Mouse (Mus musculus) heart, adult 2 months (tissue): ENCODE data around the gene P4ha2. TPM values are rescaled to one million over a fixed set of nuclear protein-coding genes. Genes with fewer than 3 reads are reported as not detected.

Experiments used
- DNase-seq, 2 experiments: peaks; one replicate each; pipeline ENCODE4 v3.0.0; 2021
- H3K27ac ChIP-seq: fragments of 200-600 bp; 2 replicates; pipeline ENCODE4 v1.8.1; 2022
- H3K27me3 ChIP-seq: fragments of 200-500 bp; 2 replicates; pipeline ENCODE4 v1.6.1; 2012; ENCODE audit warnings: mild to moderate bottlenecking, low read length, inconsistent platforms, mixed read lengths; ENCODE audit not compliant: control insufficient read depth, insufficient read depth
- H3K36me3 ChIP-seq: fragments of 200-500 bp; 2 replicates; pipeline ENCODE4 v1.6.1; 2012; ENCODE audit warnings: low read length, inconsistent platforms; ENCODE audit not compliant: control insufficient read depth, insufficient read depth
- H3K4me1 ChIP-seq: fragments of 200-500 bp; 2 replicates; pipeline ENCODE4 v1.6.1; 2011; ENCODE audit warnings: low read length; ENCODE audit not compliant: control insufficient read depth, insufficient read depth
- H3K4me3 ChIP-seq: fragments of 200-600 bp; 2 replicates; pipeline ENCODE4 v1.8.1; 2022
- H3K79me2 ChIP-seq: fragments of 200-500 bp; replicated peaks from 2 replicates; pipeline ENCODE4 v1.6.1; 2012; ENCODE audit warnings: mild to moderate bottlenecking, inconsistent platforms, low read length, moderate library complexity, mixed read lengths; ENCODE audit not compliant: control insufficient read depth, insufficient read depth
- H3K9ac ChIP-seq: fragments of 200-500 bp; 2 replicates; pipeline ENCODE4 v1.6.1; 2012; ENCODE audit warnings: low read depth, mild to moderate bottlenecking, control low read depth, inconsistent platforms, low read length, mixed read lengths
- CTCF ChIP-seq: fragments of 200-600 bp; IDR thresholded peaks from 2 replicates; pipeline ENCODE4 v1.8.1; 2022; ENCODE audit warnings: antibody characterized with exemption, mild to moderate bottlenecking, moderate library complexity
- EP300 ChIP-seq: fragments of 200-500 bp; IDR thresholded peaks from 2 replicates; pipeline ENCODE4 v1.6.1; 2011; ENCODE audit warnings: low read depth, low read length, control low read depth; ENCODE audit not compliant: insufficient read depth
- POLR2A ChIP-seq: fragments of 200-500 bp; IDR thresholded peaks from 2 replicates; pipeline ENCODE4 v1.6.1; 2011; ENCODE audit warnings: mild to moderate bottlenecking, low read depth, low read length, control low read depth; ENCODE audit not compliant: insufficient read depth
- WGBS: fragments of 180-500 bp; shearing (Covaris S2); methylation state at CpG from one replicate; pipeline ENCODE4 v1.1.7; 2018; 5-methylcytosine and 5-hydroxymethylcytosine counted together
- intact Hi-C: fragments of 180-260 bp; cut with DNase I; formaldehyde crosslinking; loops from one replicate; pipeline ENCODE4 v1.15.1; 2025
- polyA plus RNA-seq: library from polyadenylated mRNA; depleted of rRNA; stranded (reverse); fragments of >200 nt; gene quantifications from 2 replicates; pipeline ENCODE4 v1.2.3, GENCODE M21; 2012
- total RNA-seq, 2 experiments: library from RNA; stranded (reverse); gene quantifications; 2 replicates each; pipeline ENCODE4 v1.2.3; 2021

Gene P4ha2
- total and polyA plus RNA-seq, 3 experiments, result 37.4 to 63.6 (median 59.9) TPM

- WGBS, result 72% methylated on average over 5 of the region's 5 CpGs
- no peak for DNase-seq
- H3K4me1 ChIP-seq, result no peaks in the 10 kb centered on the region; the same call in 1 of the 2 replicates
- intact Hi-C loops, result loop anchor here (2.0 kb wide), 1 partner anchor 155 kb away; no protein-coding TSS in a partner anchor
- TF ChIP-seq CTCF (no peak), EP300 (no peak), POLR2A (no peak)
- H3K36me3 ChIP-seq, result no peaks in the 10 kb centered on the region
- no peak overlapping the region for H3K4me3 ChIP-seq
- no peaks in the 10 kb centered on the region for H3K27me3 ChIP-seq
- H3K79me2 ChIP-seq, result no peaks in the 10 kb centered on the region
- no peak overlapping the region for H3K27ac ChIP-seq
- no peak overlapping the region for H3K9ac ChIP-seq
Measured at GRCm38 (mm10) chr11:54085816-54086215, 14.1 kb upstream of the P4ha2 start.

- H3K9ac ChIP-seq, result no peak overlapping the region
- H3K27me3 ChIP-seq, result no peaks in the 10 kb centered on the region
- H3K79me2 ChIP-seq, result no peaks in the 10 kb centered on the region
- no peaks in the 10 kb centered on the region for H3K36me3 ChIP-seq
- peaks cover 1% of the 10 kb centered on the region; the same call in 1 of the 2 replicates for H3K4me1 ChIP-seq
- H3K27ac ChIP-seq, result no peak overlapping the region
- intact Hi-C loops, result loop anchor here (2.0 kb wide), 2 partner anchors 26 to 34 kb away; no protein-coding TSS in a partner anchor
- DNase-seq, result no peak
- TF ChIP-seq CTCF (no peak), POLR2A (no peak), EP300 (no peak)
- H3K4me3 ChIP-seq, result no peak overlapping the region
- WGBS, result 76% methylated on average over 7 of the region's 7 CpGs
Measured at GRCm38 (mm10) chr11:54088253-54088946, 11.5 kb upstream of the P4ha2 start.

- Histone ChIP-seq H3K27me3 (no peaks in the 10 kb centered on the region), H3K4me3 (no peak overlapping the region), H3K9ac (no peak overlapping the region), H3K27ac (no peak overlapping the region), H3K79me2 (no peaks in the 10 kb centered on the region), H3K36me3 (no peaks in the 10 kb centered on the region), H3K4me1 (peaks cover 1% of the 10 kb centered on the region; the same call in 1 of the 2 replicates)
- DNase-seq, result peak; percentile 76 to 85
- peak; percentile 54; the same call in 1 of the 2 replicates for TF ChIP-seq EP300
- no peak for TF ChIP-seq POLR2A
- TF ChIP-seq CTCF, result peak; percentile 94
- WGBS, result 53% methylated on average over 5 of the region's 5 CpGs
- intact Hi-C loops, result loop anchor here (1.0 to 2.0 kb wide), 3 partner anchors 26 to 87 kb away; no protein-coding TSS in a partner anchor
Measured at GRCm38 (mm10) chr11:54088947-54089317, 11.0 kb upstream of the P4ha2 start.

- WGBS, result 59% methylated on average over 1 of the region's 1 CpGs
Measured at GRCm38 (mm10) chr11:54090091-54090879, 9.6 kb upstream of the P4ha2 start.

GRCm38 (mm10) chr11:54091726-54092125, 8.2 kb upstream of the P4ha2 start:
- TF ChIP-seq POLR2A, result no peak
- TF ChIP-seq CTCF, result no peak
- no peak for TF ChIP-seq EP300
- H3K79me2 ChIP-seq, result no peaks in the 10 kb centered on the region
- H3K27ac ChIP-seq, result no peak overlapping the region
- DNase-seq, result no peak
- no peaks in the 10 kb centered on the region for H3K27me3 ChIP-seq
- no peak overlapping the region for H3K4me3 ChIP-seq
- WGBS, result 71% methylated on average over 8 of the region's 8 CpGs
- intact Hi-C loops, result loop anchor here (2.0 to 10.0 kb wide), 3 partner anchors 21 to 433 kb away; partner anchors contain the start of gene Rapgef6
- no peaks in the 10 kb centered on the region for H3K36me3 ChIP-seq
- H3K4me1 ChIP-seq, result peaks cover 1% of the 10 kb centered on the region; the same call in 1 of the 2 replicates
- H3K9ac ChIP-seq, result no peak overlapping the region

More at GRCm38 (mm10) chr11:54090091-54090879, 9.6 kb upstream of the P4ha2 start:
- H3K4me3 ChIP-seq, result no peak overlapping the region
- no peaks in the 10 kb centered on the region for H3K36me3 ChIP-seq
- DNase-seq, result no peak
- H3K4me1 ChIP-seq, result peaks cover 1% of the 10 kb centered on the region; the same call in 1 of the 2 replicates
- H3K27ac ChIP-seq, result no peak overlapping the region
- TF ChIP-seq EP300, result no peak
- no peak for TF ChIP-seq POLR2A
- TF ChIP-seq CTCF, result no peak
- no peaks in the 10 kb centered on the region for H3K79me2 ChIP-seq
- no peaks in the 10 kb centered on the region for H3K27me3 ChIP-seq
- intact Hi-C loops, result loop anchor here (2.0 to 10.0 kb wide), 2 partner anchors 163 to 435 kb away; partner anchors contain the start of gene Rapgef6
- no peak overlapping the region for H3K9ac ChIP-seq
